Mouse (Mus musculus): ENCODE results near the gene Tbxas1.

Gene Tbxas1

DNA sequence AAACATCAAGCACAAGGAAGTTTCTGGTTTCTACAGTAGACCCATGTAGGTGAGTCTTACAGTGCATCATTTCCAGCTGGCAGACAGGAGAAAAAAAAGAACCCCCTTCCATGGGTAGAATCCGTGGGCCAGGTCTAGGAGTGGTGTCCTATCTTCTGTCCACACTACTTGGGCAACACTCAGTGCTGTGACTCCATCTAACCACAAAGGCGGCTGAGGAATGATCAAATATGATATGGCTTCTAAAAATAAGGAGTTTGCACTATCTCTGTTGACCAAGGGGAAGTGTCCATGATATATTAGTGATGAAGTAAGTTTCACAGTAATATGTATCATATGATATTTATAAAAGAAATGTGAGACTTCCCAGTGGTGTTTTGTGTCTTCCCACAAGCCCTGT lies 16.8 kb downstream of the Tbxas1 start:
- no peak for DNase-seq (ENCODE audit: low read depth, low spot score)

DNA sequence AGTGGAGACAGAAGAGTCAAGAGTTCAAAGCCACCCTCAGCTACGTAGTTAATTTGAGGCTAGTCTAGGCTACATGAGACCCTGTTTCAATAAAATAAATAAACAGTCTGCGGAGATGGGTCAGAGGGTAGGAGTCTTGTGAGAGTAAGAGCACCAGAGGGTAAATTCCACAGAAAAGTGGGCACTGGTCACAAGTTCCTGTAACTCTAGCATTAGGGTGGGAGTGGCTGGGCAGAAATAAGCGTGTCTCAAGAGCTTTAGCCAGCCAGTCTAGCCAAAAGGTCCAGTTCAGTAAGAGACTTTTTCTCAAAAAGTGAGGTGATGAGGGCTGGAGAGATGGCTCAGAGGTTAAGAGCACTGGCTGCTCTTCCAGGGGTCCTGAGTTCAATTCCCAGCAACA lies 18.4 kb downstream of the Tbxas1 start:
- DNase-seq (ENCODE audit: low read depth, low spot score): no peak

DNA sequence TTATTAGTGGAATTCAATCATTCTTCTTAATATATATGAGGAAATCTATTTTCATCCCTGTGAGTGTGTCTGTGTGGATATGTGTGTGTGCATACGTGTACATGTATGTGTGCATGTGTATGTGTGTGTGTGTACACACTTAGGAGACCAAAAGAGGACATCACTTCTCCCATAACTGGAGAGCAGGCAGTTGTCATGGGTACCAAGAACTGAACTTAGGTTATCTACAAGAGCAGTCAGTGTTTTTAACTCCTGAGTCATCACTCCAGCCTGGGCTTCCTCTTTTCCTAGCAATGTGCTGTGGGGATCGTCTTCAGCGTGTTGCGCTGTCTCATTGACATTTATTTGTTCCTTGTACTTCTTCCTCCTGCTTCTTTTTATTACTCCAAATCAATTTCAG lies 24.9 kb downstream of the Tbxas1 start:
- no peak for DNase-seq (ENCODE audit: low read depth, low spot score)

DNA sequence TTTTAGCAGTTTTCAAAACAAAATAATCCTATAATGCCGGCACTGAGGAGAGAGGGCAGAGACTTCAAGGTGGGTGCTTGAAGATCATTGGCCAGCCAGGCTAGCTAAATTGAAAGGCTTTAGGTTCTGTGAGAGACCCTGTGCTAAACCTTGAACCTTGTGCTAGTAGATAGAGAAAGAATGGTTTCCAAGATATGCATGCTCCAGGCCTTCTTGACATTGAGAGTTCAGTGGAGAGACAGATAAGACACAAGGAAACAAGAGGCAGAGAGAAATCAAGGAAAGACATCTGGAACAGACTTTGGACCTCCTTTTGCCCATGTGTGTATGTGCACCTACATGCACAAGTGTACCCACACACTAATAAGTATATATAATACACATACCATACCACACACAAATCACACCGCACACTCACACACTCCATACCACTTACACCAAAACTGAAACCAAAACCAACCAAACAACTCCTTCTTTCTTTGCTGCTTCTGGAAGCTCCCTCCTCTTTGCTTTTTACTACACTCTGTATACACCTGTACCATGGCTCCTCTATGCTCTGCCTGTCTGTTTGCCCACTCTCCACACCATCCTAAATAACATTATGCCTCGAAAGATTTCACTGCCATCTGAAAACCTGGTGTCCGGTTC lies 25.4 kb downstream of the Tbxas1 start:
- DNase-seq (ENCODE audit: low read depth, low spot score): no peak

DNA sequence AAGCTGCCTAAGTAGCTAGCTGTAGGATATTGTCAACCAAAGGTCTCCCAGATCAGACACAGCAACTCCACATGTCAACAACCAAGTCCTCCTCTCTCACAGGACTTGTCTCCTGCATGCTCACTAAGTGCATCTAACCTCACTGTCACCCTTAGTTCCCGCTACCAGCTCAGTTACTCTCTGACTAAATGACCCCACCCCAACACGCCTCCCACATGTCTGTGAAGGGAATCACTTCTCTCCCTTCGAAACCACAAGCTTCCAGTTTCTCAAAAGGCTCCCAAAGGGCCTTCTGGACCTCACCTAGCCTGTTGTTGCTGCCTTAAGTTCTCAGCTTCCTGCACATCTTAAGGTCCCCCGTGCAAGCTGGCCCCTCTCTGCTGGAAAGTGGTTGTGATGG lies 25.9 kb downstream of the Tbxas1 start:
- no peak for DNase-seq (ENCODE audit: low read depth, low spot score)

DNA sequence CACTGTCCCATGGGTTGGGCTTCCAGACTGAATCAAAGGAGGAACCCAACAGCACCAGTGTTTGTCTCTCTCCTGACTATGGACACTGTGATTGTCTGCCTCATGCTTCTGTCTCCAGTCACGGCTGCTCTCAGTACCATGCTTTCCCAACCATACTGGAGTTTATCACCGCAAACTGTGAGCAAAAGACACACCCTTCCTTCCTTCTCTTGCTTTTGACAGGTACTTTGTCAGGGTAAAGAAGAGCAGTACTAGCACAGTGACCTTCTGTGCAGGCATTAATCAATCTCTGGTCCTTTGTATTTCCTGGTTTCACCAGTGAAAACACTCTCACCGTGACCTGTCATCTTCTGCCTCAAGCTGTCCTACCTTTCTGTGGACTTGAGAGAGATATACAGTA lies 26.4 kb downstream of the Tbxas1 start:
- DNase-seq (ENCODE audit: low read depth, low spot score): no peak

DNA sequence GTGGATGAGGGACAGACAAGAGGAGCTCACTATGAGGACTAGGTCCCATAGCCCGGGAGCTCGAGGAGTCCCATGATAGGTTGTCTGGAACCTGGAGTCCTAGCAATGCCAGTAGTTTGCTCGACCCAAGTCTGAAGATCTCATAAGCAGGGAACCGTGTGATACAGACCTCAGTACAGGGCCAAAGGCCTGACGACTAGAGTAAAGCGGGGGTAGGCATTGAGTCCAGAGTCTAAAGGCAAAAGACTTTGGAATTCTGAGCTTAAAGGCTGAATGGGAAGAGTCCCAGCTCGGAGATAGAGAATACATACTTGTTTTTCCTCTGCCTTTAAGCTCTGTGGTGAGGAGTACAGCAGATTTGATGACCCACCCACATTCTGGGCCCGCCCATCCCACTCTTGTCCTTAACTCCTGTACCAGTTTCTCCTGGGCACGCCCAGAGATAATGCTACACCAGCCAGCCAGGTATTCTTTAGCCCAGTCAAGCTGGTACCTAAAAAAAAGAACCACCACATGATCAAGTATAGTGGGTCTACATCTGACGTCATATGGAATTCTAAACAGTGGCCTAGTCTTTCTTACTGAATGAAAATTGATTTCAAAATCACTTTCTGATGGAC lies 27.7 kb downstream of the Tbxas1 start:
- DNase-seq (ENCODE audit: low read depth, low spot score): no peak

DNA sequence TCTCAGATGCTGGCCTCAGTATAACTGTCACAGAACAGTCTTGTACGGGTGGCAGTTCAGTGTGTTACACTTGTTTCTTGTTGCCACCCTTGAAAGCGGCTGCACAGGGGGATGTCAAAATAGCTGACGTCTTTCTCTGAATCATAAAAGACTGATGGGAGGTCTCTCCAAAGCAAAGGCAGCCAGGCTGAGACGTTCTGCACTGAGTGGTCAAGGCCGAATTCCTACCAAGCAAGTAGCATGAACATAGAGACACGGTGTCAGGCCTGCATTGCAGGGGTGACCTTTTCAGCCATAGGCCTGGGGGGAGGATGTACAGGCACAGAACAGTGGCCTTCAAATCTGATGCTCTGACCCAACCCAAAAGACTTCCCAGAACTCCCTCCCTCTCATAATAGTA lies 30.8 kb downstream of the Tbxas1 start:
- DNase-seq (ENCODE audit: low read depth, low spot score): no peak

DNA sequence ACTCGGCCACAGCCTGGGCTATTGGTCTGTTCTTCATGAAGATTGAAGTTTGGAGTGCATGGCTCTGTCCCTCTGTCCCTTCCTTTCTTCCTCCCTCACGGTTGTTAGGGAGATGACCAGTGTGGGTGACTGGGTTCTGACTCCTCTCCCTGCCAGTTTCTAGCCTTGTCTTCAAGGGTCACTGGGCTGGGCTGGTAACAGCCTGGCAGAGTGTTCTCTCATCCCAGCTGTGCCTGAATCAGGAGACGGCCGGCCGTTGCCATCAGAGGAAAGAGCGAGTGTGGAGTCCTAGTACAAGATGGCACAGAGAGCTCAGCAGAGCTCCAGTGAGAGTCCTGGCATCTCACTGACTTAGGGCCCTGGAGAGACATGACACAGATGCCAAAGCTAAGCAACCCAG lies 33.2 kb downstream of the Tbxas1 start:
- DNase-seq (ENCODE audit: low read depth, low spot score): no peak

DNA sequence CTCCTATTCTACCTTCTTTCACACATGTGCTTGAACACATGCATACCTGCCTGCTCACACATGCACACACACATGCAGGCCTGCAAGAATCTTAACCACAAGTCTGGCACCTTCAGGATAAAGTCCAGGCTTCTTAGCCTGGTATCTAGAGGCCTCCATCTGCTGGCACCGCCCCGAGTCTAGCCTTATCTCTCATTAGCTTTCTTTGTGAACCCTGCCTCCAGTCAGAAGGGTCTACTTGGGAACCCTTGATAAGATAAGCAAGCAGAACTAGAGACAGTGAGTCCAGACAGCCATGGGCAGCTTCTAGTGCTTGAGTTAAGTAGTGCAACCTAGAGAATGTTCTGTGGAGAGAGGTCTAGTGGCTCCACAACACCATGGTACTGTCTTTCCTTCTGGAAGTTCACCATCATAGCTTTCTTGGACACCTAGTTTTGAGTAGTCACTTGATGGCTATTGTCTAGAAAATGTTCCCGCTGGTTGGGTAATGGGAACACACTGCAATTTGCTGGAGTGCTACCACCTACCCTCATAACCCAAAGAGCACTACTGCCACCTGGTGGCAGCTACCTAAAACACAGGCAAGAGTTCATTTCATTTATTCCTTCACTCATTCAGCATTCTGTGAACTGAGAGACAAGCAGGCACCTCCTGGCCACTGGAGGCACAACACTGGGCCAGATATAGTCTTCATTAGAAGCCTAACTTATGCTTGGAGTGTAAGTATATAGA lies 35.8 kb downstream of the Tbxas1 start:
- DNase-seq (ENCODE audit: low read depth, low spot score): peak; percentile 74

DNA sequence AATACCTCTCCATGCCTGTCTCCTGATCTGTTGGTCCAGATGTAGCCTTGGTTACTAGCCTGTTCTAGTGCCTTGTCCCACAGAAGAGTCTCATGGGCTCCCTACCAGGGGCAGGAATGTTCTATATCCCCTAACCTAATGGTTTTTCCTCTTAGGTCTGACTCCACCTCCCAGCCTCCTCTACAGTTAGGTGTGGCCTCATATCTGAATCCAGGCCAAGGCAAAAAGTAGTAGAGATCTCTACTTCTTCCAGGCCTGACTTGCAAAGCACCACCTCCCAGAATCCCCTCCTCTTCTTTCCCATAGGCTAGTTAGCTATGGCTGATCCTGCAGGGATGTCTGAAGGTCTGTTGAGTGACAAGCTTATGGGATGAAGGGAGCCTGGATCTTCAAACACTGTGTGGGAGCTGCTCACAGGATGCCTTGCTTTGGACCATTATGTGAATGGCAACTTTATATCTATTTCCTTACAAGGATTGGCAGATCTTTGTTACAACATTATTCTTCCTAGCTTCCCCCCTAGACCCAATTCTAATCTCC lies 37.0 kb downstream of the Tbxas1 start:
- no peak for DNase-seq (ENCODE audit: low read depth, low spot score)

DNA sequence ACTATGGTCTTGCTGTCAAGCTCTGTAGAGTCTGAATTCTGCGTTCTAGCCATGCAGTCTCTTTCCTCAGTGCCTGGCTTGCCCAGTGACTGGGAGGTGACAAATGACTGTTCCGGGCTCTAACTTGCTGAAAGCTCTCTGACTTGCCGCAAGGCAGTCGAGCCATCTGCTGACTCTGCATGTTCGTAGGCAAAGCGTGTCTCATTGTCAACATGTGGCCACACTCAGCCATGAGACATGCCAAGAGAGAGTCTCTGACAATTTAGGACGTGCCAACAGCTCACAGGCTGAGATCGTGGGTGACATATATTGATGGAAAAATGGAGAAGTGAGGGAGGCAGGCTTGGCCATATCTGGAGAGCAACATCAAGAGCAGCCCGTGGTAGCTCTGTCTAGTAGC lies 37.6 kb downstream of the Tbxas1 start:
- no peak for DNase-seq (ENCODE audit: low read depth, low spot score)

DNA sequence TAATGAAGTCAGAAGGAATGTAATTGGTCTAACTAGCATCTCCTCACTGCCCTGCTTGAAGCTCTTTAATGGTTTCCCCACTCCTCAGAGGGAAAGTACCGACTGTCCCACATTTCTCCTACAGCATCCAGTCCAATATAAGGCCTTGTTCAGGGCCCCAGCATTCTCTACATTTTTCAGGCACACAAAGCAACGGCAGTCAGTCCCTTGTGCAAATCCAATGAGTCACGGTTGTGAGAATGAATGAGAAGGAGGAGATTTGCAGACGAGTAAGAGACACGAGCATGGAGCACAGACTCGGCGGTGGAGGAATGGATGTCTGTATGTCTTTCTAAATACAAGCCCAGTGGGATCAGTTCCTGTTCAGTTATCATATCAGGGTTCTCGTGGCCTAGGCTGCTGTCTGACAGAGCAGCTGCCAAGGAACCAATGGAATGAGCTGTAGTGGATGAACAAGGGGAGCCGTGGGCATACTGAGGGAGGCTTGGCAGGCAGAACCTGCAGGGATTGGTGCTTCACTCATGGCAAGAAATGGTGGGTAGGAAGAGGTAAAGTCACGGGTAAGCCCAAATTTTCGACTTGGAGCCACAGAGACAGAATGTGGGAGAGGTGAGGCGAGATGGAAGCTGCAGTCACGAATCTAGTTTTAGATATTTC lies 38.3 kb downstream of the Tbxas1 start:
- no peak for DNase-seq (ENCODE audit: low read depth, low spot score)

DNA sequence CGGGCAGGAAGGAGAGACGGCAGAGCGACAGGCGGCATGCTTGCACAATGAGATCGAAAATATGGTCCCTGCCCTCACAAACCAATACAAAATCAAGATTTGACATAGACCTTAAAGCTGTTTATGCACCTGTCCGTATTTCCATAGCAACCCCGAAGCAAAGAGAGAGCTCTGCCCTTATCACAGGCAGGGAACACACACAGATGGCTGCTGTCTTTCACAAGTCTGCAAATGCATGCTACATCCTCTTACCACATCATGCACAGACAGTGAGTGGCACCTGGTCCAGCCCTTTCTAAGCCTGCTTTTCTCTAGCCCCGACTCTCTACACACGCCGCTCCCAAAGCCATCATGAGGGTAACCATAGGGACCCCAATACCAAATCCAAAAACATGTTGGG lies 39.0 kb downstream of the Tbxas1 start:
- DNase-seq (ENCODE audit: low read depth, low spot score): no peak

DNA sequence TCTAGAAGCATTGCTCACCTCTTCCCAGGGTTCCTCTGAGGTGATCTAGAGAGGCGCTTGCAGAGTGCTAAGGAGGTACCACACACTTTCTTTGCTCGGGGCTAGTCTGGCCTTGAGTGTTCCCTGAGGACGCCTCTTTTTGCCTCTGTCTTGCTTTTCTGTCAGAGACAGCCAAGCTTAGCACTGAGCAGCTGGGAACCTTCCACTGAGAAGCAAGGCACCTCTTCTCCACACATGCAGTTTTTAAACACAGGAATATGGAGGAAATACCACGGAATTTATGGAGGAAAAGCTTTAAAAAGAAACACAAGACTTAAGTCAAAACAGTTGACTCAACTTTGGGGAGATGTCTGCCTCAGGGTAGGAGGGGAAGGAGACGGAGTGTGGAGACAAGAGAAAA lies 40.6 kb downstream of the Tbxas1 start:
- DNase-seq (ENCODE audit: low read depth, low spot score): no peak

DNA sequence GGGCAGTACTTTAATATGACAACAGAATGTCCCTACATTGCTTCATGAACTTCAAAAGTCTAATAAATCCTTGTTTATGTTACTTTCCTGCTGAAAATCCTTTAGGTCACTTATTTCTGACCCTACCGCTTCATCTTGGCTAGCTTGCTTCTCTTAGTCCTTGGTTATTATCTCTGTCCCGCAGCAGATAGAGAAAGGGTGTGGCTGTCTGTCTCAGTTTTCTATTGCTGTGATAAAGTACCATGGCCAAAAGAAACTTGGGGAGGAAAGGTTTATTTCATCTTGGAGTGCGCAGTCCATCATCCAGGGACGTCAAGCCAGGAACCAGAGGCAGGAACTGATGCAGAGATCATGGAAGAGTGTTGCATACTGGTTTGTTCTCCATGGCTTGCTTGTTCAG lies 41.4 kb downstream of the Tbxas1 start:
- DNase-seq (ENCODE audit: low read depth, low spot score): no peak

DNA sequence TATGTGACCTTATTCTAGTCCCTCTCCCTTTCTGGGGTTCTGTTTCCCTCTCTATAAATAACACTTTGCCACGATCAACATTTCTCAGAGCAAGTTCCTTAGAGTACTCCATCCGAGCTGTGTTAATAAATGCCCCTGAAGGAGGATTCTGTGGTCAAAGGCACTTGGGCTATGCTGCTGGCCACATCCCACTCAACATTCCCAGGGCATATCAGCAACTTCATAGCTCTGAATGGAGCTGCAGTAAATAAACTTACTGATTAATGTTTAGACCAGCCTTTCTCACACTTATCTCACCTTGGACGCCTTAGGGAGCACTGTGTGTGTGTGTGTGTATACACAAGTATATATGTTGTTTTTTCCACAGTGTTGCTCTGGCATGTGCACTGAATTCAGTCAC lies 42.2 kb downstream of the Tbxas1 start:
- no peak for DNase-seq (ENCODE audit: low read depth, low spot score)

DNA sequence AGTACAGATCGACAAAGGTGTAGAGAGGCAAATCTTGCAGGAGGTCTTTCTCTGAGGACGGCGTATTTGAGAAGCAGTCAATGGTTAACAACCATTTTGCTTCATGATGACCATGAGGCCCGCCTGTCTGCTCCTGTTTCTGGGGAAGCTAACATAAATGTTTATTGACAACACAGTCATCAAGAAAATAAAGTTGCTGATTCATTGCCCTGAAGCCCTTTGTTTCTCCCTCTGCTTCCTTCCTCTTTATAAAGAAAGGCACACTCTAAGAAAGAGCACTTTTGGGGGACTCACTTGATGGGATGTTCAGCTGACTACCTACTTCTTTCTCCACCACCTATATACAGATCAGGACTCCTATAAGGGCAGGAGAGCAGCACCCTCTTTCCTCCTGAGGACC lies 43.5 kb downstream of the Tbxas1 start:
- DNase-seq (ENCODE audit: low read depth, low spot score): no peak

DNA sequence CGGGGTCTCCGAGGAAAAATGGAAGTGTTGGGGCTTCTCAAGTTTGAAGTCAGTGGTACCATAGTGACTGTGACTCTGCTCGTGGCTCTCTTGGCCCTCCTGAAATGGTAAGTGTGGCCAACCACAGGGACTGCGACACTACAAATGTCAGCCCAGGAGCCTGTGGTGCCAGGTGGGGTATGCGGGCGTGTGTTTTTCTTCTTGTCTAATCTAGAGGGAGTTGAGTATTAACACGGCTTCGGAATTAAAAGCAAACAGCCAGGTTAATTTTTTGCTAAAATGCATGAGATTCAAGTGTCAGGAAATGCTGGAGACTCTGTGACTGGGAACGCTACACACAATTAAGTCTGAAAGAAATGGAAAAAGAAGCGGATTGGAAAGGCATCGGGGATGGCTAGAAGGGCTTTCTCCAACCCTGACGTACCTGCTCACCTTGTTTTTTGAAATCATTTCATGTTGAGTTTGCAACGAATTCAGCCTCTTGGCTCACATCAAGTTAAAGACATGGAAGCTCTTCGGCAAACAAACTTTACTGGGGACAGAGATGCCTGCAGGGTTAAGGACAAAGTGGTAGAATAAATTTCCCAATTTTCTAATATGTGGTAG lies 44.0 kb downstream of the Tbxas1 start:
- DNase-seq (ENCODE audit: low read depth, low spot score): no peak

DNA sequence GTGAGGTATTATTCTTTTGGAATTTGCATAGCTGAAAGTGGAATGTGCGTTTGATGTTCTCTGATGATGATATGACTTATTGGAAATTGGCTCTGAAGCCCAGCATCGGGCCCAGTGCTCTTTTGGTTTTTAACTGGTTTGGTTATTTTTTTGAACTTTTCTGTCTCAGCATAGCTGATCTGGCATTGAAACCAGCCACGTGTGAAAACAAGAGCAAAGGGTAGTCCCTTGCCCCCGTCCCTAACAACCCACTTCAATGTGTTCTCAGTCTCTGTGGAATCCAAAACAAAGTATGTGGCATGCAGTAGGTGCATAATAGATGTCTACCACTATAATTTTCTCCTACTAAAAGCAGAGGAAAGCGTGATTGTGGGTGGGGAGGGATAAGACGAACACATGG lies 44.9 kb downstream of the Tbxas1 start:
- DNase-seq (ENCODE audit: low read depth, low spot score): no peak

DNA sequence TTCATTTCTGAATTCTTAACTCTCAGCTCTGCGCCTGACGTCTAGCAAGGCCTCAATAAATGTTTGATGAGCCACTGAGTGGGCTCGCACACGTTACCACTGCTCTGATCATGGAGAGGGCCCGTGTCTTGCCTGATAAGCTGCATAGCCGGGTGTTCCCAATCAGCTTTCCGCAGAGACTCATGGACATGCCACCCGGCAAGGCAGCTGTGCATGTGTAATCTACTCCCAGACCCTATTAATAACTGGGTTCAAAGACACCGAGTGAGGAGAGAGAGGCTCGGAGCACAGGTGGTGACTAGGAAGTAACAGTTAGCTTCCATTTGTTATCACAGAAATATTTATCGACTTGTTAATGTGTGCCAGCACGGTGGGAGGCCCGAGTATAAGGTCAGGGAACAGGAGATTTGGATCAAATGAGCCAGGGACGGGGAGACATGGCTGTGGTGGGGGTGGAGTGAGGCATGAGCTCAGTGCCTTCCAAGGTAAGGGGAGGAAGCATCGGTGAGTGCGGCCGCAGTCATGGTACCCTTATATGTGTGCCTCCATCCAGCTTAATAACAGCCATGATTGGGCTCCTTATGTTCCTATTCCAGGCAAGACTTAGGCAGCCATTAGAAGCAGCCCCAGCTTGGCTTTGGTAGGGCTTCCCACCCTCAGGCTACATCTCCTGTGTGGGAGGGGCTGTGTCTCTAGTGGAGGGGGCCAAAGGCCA lies 46.0 kb downstream of the Tbxas1 start:
- no peak for DNase-seq (ENCODE audit: low read depth, low spot score)

DNA sequence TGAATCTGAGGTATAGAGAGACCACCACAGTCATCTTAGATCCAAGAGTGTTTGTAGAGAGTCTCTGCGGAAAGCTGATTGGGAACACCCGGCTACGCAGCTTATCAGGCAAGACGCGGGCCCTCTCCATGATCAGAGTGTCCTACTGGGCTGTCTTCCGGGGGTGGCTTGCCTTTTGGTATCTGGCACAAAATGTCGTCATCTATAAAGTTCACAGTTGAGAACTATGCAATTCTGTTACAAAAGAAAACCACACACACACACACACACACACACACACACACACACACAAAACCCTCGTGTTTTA lies 46.6 kb downstream of the Tbxas1 start:
- no peak for DNase-seq (ENCODE audit: low read depth, low spot score)
